Mouse (Mus musculus) ZHBTc4 (cell line): ENCODE measurements around the gene Rtkn.
A peak's percentile ranks its signal among the peaks of the same experiment; 100 is the strongest.

Experiments used
- DNase-seq: peaks from one replicate; pipeline ENCODE4 v3.0.0-alpha.2; 2011; ENCODE audit warnings: low read depth, low spot score

Rtkn gene

DNA sequence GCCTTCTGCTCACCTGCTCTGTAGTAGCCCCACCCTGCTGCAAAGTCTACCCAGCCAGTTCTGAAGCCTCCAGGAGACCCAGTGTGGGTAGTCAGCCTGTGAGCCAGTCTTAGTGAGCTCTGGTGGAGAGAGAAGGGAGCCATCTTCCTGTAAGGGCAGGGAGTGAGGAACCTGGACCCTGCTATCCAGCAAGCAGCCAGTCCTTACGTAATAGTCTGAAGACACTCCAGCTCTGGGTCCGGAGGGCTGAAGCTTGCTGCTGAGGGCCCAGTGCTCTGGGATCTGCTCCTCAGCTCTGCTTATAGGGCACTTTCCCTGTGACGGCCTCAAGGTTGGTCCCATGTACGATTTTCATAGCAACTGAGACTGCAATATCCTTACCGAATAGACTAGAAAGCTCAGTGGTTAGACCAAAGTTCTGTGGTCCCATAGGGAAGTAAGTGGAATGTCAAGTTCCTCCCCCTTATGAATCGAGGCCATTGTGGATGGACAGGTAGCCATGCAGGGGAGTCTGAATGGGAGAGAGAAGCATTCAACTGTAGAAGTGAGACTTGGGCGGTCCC lies at the start of gene Rtkn:
Gene Rtkn, plus strand, starts transcription at position 513 of the 563 bp plus-strand sequence.
- no peak for DNase-seq

DNA sequence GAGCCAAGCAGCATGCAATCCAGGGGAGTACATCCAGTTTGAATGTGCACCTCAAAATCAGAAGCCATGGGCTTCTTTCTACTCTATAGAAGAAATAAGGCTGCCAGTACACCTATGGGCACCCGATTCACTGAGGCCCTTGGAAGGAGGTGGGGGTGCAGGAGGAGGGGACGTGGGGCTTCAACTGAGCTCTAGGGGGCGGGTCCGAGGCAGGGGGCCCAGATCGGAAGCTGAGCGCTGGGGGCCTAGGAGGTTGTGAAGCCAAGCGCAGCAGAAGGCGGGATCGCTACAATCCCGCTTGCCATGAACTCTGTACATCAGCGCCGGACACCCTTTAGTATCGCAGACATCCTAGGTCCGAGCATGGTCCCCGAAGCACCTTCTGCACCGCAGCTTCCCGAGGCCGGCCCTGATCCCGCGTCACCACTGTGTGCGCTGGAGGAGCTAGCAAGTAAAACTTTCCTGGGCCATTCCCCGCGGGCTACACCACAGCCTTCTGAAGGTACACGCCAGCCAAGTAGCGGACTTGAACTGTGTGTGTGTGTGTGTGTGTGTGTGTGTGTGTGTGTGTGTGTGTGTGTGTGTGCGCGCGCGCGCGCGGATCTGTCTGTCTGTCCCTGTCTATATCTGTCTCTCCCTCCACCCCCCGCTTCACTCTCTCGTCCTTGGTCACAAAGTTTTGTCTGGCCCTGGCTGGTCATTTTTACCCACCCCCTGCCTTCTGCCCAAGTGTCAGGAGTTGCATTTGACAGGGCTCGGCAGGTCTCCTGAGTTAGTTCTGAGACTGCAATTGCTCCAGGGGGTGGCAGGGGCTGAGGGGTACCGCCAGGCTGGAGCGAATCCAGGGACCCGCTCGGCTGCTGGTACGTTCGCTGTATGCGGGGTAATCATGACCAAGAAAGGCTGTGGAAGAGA lies 48.9 kb upstream of the Rtkn start, which contains the start of gene Lbx2:
Gene Lbx2, plus strand, starts transcription at position 247 of the 915 bp plus-strand sequence.
- DNase-seq, result peak; percentile 45

- peak; percentile 61 for DNase-seq
Observed at GRCm38 (mm10) chr6:83087205-83087925, 47.9 kb upstream of the Rtkn start.

DNA sequence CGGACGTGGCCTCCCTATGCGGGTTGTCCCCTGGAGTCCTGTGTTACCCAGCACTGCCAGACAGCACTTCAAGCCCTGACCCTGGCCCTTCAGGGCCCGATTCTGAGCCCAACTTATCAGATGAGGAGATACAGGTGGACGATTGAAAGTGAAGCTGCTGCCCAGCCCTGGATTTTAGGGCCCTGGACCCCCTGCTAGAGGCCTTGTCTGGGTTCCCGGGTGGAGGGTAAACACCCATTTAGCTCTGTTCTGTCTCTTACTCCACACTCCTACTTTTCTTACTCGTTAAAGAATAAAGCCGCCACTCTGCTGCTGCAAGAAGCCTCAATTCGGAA lies 47.4 kb upstream of the Rtkn start:
- DNase-seq, result peak; percentile 14

DNA sequence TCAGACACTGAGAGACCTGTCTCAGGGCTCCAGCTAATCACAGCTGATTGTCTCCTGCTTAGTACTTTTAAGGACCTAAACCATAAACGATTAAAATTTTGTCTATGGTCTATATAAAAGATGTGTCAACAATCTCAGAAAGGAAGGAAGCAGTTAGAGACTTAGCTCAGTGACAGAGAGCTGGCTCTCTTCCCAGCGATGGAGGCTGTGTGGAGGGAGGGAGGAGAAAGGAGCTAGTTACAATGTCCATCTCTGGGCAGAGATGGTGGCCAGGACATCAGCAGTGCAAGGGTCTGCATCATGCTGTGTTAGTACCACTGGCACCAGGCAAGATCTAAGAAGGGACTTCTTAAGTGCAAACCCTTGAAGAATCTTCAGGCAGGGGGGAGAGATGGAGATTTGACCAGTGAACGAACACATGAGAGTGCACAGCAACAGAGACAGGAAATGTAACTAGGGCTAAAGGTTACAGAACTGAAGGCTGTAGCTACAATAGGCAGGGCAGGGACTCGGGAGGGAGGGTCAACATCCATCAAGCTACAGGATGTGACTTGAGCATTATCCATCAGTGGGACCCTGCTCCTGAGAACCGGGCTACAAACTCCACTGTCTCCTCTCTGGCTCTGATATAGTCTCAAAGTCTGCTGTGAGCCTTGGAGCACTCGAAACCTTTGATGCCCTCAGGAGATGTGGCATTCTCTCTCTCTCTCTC lies 42.7 kb upstream of the Rtkn start:
- DNase-seq, result no peak

- DNase-seq, result no peak
Observed at GRCm38 (mm10) chr6:83095968-83096367, 39.3 kb upstream of the Rtkn start.

DNA sequence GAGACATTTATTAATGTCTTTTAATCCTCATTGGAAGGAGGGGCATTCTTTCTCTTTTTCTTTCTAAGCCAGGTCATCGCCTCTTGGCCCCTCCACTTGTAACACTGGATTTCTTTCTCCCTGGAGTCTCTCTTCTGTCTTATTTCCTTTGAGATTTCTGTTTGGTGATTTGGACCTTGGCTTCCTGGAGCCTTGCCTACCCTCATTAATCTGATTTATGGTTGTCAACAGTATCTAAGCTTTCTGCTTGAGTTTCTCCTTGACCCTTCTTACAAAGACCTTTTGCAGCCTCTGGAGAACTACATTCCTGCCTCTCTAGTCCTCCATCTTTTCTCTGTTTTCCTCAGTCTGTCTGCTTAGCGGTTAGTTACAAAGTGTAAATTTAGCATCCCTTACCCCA lies 36.9 kb upstream of the Rtkn start:
- DNase-seq, result no peak

- peak; percentile 94 for DNase-seq
Observed at GRCm38 (mm10) chr6:83101316-83101687, 34.0 kb upstream of the Rtkn start, which contains the start of the genes Ccdc142 and Gm42688. Gene Ccdc142 (plus strand): TSS chr6:83101601. Gene Gm42688 (plus strand): TSS chr6:83101617.

DNA sequence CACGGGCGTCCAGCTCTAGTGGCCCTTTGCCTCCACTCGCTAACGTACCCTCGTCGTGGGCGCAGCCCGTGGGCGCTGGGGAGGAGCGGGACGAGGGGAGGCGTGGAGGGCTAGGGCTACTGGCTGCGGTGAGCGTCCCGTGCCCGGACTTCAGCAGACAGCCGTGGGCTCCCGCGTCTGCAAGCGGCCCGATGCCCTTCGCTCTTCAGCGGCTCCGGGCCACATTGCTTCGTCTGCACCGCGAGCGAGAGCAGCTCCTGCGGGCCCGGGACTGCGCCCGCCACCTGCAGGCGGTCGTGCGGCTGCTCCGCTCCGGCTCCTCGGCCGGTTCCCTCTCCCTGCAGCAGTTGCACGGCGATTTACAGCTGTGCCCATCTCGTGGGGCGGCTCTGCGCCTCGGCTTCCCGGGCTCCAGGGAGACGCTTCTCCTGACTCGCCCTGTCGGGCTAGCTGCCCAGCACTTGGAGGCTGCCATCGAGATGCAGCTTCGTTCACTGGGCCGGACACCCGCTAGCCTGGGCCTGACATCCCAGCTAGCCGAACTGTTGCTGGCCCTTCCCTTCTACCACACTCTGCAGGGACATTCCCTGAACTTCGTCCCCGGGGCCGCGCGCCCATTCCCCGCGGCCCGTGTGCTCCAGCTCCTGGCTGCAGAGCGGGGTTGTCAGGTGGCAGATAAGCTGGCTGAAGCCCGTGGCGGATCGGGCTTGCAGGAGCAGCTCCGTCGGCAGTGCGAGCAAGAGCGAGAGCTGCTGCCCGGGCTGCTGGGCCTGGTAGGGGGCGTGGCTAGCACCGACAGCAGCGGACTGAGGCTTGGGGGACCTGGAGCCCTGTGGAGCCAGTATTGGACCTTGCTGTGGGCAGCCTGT lies 33.3 kb upstream of the Rtkn start:
- peak; percentile 76 for DNase-seq

DNA sequence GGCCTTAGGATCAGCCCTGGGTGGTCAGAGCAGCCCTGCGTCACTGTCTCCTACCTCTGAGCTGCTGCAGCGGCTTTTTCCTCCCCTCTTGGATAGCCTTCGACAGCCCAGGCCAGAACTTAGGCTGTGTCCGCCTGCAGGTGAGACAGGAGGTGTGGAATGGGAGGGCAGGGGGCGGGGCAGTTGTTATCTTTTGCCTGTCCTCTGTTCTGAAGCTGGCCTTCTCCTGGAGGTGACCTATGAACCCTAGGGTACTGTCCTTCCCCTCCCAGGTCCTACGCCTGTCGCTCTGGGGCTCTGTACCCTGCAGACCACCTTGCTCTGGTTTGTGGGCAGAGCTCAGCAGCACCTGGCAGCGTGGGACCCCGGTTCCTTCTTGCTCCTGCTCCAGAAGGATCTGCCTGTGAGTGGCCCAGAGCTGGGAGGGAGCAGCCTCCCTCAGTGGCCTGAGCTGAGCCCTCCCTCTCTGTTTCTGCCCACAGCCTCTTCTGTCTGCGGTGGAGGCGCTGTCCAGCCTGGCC lies 32.1 kb upstream of the Rtkn start:
- DNase-seq, result no peak

DNA sequence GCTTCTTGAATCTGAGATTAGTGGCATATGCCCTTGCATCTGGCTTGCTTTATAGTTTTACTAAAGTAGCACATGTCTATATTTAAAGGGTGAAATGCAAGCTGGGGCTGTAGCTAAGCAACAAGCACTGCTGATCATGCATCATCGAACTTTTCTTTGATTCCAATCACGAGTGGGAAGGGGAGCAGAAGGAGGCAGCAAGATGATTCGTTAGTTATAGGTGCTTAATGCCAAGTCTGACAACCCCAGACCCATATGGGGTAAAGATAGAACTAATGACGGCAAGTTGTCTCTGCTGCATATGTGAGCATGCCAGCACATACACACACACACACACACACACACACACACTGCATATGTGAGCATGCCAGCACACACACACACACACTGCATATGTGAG lies 31.1 kb upstream of the Rtkn start:
- DNase-seq, result no peak

DNA sequence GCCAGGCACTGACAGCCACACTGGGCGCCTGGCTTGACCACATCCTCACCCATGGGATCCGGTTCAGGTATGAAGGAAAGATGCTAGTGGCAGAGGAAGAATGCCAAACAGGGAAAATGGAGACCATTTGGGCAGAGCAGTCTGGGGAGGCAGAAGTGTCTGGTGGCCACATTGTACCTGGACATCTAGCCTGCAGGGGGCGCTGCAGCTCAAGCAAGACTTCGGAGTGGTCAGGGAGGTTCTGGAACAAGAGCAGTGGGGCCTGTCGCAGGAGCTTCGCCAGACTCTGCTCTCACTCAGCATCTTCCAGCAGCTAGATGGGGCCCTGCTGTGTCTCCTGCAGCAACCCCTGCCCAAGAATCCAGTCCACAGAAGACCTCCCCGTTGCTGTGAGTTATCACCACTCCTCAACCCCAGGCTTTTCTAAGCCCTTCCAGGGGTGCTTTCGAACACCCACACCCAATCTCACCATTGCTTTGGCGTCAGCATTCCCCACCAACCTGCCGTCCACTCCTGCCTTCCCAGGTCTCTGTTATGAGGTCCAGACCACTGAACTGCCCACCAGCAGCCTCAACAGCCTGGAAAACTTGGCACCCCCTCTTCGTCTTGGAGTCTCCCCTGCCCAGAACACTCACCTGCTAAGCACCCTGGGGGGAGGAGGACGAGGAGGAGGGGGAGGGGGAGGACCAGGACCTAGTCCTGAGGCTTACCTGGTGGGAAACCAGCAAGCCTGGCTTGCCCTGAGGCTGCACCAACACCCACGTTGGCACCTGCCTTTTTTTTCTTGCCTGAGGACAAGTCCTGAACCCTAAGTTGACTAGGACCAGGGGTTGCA lies 27.5 kb upstream of the Rtkn start:
- DNase-seq, result peak; percentile 92

- peak; percentile 76 for DNase-seq
Observed at GRCm38 (mm10) chr6:83108762-83109668, 26.2 kb upstream of the Rtkn start, which contains the start of gene Mrpl53. Gene Mrpl53 (plus strand): TSS chr6:83109040.

- no peak for DNase-seq
Observed at GRCm38 (mm10) chr6:83111510-83112136, 23.6 kb upstream of the Rtkn start.

- peak; percentile 83 for DNase-seq
Observed at GRCm38 (mm10) chr6:83115011-83115671, 20.1 kb upstream of the Rtkn start, which contains the start of gene Mogs. Gene Mogs (plus strand): TSS chr6:83115496.

DNA sequence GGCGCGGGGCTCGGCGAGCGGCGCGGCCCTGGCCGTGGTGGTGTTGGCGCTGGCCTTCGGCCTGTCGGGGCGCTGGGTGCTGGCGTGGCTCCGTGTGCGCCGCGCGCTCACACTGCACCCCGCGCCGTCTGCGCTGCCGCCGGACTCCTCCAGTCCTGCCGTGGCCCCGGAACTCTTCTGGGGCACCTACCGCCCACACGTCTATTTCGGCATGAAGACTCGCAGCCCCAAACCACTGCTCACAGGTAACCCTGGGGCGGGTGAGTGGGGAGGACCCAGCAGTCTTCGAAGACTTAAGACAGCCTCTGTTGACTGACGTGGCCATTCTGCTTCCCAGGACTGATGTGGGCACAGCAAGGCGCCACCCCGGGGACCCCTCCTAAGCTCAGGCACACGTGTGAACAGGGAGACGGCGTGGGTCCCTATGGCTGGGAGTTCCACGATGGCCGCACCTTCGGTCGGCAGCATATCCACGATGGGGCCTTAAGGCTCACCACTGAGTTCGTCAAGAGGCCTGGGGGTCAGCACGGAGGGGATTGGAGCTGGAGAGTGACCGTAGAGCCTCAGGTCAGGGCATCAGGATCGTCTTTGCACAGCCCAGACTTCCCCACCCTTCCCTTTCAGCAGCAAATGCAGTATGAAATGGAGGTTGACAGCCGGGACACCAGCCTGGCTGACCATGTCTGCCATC lies 19.4 kb upstream of the Rtkn start:
- no peak for DNase-seq
